Mouse (Mus musculus): ENCODE results near the gene Jade2. TPM values are rescaled to one million over a fixed set of nuclear protein-coding genes. Genes with fewer than 3 reads are reported as not detected.

The Jade2 gene
- polyA plus RNA-seq, 1 experiment from 2014 or later, result 1.3 TPM

DNA sequence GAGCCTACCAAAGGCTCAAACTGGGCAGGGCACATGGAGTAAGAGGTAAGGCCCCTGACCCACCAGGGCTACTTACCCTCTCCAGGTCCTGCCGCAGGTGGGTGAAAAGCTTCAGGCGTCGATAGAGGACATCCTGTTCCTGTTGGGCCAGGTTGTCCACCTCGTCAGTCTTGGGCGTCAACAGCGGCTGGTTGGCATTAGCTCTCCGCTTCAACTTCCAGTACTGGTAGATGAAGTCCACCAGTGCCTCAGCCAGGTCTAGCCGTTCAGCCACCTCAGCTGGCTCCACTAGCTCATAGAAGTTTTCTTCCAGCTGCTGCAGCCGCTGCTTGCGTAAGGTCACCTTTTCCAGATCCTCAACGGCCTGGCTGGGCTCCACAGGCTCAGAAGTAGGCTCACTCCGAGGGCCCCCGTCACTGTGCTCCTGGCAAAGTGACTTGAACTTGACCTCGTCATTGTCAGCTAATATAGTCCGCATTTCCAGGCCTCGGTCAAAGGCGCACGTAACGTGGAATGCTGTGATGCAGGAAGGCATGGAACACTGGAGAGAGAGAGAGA, 32.5 kb downstream of the Jade2 start:
- WGBS, result 89% methylated on average over 19 of the region's 19 CpGs
- DNase-seq (ENCODE audit: low spot score), result no peak

DNA sequence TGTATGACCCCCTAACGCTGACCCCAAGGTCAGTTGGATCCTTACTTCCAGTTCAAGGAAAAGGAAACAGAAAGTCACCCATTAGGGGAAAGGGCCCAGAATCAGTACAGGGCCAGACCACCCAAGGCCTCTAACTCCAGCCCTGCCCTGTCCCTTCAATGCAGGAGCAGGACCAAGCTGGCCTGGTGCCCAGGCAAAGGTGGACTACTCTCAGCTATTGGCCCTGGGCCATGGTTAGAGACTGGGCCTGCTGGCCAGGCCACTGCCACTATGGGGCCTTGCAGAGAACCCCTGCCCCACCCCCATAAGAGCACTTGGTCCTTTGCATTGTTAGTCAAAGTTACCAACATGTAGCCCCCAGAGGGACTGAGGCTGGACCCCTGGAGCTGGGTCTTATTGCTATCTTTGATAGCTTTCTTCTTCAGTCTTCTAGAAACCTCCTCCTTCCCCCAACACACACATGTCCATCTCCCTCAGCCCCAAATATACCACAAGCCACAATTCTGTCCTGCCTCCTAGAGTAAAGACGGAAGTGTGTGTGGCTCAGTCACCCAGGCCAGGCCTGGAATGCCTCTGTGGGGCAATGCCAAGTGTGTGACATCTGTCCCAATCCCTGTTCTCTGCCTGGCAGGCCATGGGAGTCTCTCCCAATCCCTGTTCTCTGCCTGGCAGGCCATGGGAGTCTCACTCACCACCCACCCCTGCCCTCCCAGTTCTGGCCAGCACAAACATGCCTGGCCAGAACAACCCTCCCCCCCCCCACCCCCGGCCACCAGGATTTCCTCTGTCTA, 33.3 kb downstream of the Jade2 start:
- Histone ChIP-seq H3K27me3 (ENCODE audit: control insufficient read depth, insufficient read depth, low read length) (no peaks in the 10 kb centered on the region), H3K4me3 (ENCODE audit: low read depth, low read length) (no peak overlapping the region), H3K4me2 (replicated peaks; ENCODE audit: low read depth) (no peak overlapping the region), H3K4me1 (replicated peaks; ENCODE audit: control insufficient read depth, insufficient read depth) (no peaks in the 10 kb centered on the region), H3K27ac (replicated peaks) (no peak overlapping the region), H3K36me3 (ENCODE audit: control insufficient read depth, insufficient read depth, low read length) (peaks cover 9% of the 10 kb centered on the region), H3K9me3 (ENCODE audit: control insufficient read depth, low read length) (no peaks in the 10 kb centered on the region), H3K9ac (ENCODE audit: low read length) (no peak overlapping the region; the same call in 1 of the 2 replicates)
- 87% methylated on average over 3 of the region's 3 CpGs for WGBS
- peak; percentile 28; the same call in 1 of the 2 replicates for ATAC-seq (ENCODE audit: low FRiP score, low TSS enrichment)
- DNase-seq (ENCODE audit: low spot score), result peak; percentile 61
- TF ChIP-seq EP300 (optimal IDR thresholded peaks at IDR 0.05) (no peak), CTCF (IDR thresholded peaks at IDR 0.05; ENCODE audit: low read depth) (no peak)

More for the DNA sequence above, 32.5 kb downstream of the Jade2 start:
- Histone ChIP-seq H3K9ac (ENCODE audit: low read length) (no peak overlapping the region), H3K9me3 (ENCODE audit: control insufficient read depth, low read length) (no peaks in the 10 kb centered on the region), H3K4me3 (ENCODE audit: low read depth, low read length) (no peak overlapping the region), H3K4me2 (replicated peaks; ENCODE audit: low read depth) (no peak overlapping the region), H3K4me1 (replicated peaks; ENCODE audit: control insufficient read depth, insufficient read depth) (no peaks in the 10 kb centered on the region), H3K27me3 (ENCODE audit: control insufficient read depth, insufficient read depth, low read length) (no peaks in the 10 kb centered on the region), H3K27ac (replicated peaks) (no peak overlapping the region), H3K36me3 (ENCODE audit: control insufficient read depth, insufficient read depth, low read length) (peaks cover 9% of the 10 kb centered on the region)
- no peak for ATAC-seq (ENCODE audit: low FRiP score, low TSS enrichment)
- TF ChIP-seq EP300 (optimal IDR thresholded peaks at IDR 0.05) (no peak), CTCF (IDR thresholded peaks at IDR 0.05; ENCODE audit: low read depth) (no peak)

DNA sequence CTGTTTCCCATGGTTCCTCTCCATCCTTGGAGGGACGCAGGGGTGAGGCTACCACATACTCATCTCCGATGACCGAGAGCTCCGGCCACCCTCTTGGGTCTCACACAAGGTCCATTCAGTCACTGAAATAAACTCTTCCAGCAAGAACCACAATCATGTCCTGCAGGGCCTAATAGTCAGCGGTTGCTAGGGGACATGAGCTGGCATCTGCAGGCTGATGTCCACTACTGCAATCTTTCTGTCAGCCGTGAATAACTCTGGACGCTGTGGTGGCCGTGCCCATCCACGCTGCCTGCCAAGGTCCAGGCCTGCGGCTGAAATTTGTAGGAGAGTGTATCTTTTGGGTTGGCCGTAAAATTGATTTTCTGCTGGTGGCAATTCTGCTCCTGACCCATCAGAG, 34.2 kb downstream of the Jade2 start:
- no peak for DNase-seq (ENCODE audit: low spot score)
- no peak for ATAC-seq (ENCODE audit: low FRiP score, low TSS enrichment)
- no peak overlapping the region for H3K27ac ChIP-seq (replicated peaks)
- TF ChIP-seq EP300 (optimal IDR thresholded peaks at IDR 0.05) (no peak), CTCF (IDR thresholded peaks at IDR 0.05; ENCODE audit: low read depth) (no peak)
- no peaks in the 10 kb centered on the region for H3K4me1 ChIP-seq (replicated peaks; ENCODE audit: control insufficient read depth, insufficient read depth)
- H3K4me3 ChIP-seq (ENCODE audit: low read depth, low read length), result no peak overlapping the region
- no peak overlapping the region for H3K9ac ChIP-seq (ENCODE audit: low read length)
- H3K27me3 ChIP-seq (ENCODE audit: control insufficient read depth, insufficient read depth, low read length), result no peaks in the 10 kb centered on the region
- no peaks in the 10 kb centered on the region for H3K9me3 ChIP-seq (ENCODE audit: control insufficient read depth, low read length)
- H3K4me2 ChIP-seq (replicated peaks; ENCODE audit: low read depth), result no peak overlapping the region
- H3K36me3 ChIP-seq (ENCODE audit: control insufficient read depth, insufficient read depth, low read length), result peaks cover 5% of the 10 kb centered on the region
- 89% methylated on average over 11 of the region's 11 CpGs for WGBS

DNA sequence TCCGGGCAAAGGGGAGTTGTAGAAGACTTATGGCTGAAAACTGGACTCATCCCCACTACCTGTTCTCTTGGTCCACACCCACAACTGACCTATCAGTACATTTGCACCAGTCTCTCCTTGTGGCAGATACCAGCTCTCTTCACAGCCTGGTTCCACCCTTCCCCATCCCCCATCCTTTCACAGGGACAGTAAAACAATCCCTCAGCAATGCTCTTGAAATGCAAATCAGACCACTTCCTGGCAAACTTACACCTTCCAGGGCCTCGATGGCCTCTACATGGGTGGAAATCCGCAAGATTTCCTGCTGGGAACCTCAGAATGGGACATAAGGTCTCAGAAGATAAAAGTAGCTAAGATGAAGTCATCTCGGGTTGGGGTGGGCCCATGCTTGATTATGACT, 34.7 kb downstream of the Jade2 start:
- H3K36me3 ChIP-seq (ENCODE audit: control insufficient read depth, insufficient read depth, low read length), result peaks cover 3% of the 10 kb centered on the region

DNA sequence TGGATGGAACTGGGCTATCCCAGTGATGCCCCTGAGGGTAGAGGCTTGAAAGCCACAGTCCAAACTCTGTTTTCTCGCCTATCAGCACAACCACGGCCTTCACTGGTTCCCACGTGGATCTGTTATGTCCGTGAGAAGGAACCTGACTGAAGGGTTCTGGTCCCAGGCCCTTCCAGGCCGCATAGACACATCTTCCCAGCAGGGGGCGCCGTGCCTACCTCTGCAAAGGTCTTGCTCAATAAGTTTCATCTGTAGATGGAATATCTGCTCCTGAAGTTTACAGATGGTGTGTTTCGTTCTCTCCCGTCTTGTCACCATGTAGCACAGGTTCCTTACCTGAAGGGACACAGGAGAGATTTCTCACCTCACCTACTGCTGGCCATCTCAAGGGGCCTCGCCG, 36.6 kb downstream of the Jade2 start:
- H3K9me3 ChIP-seq (ENCODE audit: control insufficient read depth, low read length), result no peaks in the 10 kb centered on the region
- WGBS, result 29% methylated on average over 11 of the region's 11 CpGs
- H3K4me2 ChIP-seq (replicated peaks; ENCODE audit: low read depth), result no peak overlapping the region
- peaks cover 2% of the 10 kb centered on the region for H3K36me3 ChIP-seq (ENCODE audit: control insufficient read depth, insufficient read depth, low read length)
- H3K4me3 ChIP-seq (ENCODE audit: low read depth, low read length), result no peak overlapping the region
- H3K4me1 ChIP-seq (replicated peaks; ENCODE audit: control insufficient read depth, insufficient read depth), result no peaks in the 10 kb centered on the region
- no peaks in the 10 kb centered on the region for H3K27me3 ChIP-seq (ENCODE audit: control insufficient read depth, insufficient read depth, low read length)
- ATAC-seq (ENCODE audit: low FRiP score, low TSS enrichment) (0 out of 2 replicates have a peak, but pooled peaks have one; percentile 24), DNase-seq (ENCODE audit: low spot score) (peak; percentile 79)
- TF ChIP-seq EP300 (optimal IDR thresholded peaks at IDR 0.05), result no peak
- peak; percentile 94 for TF ChIP-seq CTCF (IDR thresholded peaks at IDR 0.05; ENCODE audit: low read depth)
- H3K27ac ChIP-seq (replicated peaks), result no peak overlapping the region
- no peak overlapping the region for H3K9ac ChIP-seq (ENCODE audit: low read length)

More for the DNA sequence above, 34.7 kb downstream of the Jade2 start:
- 45% methylated on average over 4 of the region's 4 CpGs for WGBS
- H3K27ac ChIP-seq (replicated peaks), result no peak overlapping the region
- no peaks in the 10 kb centered on the region for H3K27me3 ChIP-seq (ENCODE audit: control insufficient read depth, insufficient read depth, low read length)
- no peak overlapping the region for H3K9ac ChIP-seq (ENCODE audit: low read length)
- no peak overlapping the region for H3K4me2 ChIP-seq (replicated peaks; ENCODE audit: low read depth)
- no peak overlapping the region for H3K4me3 ChIP-seq (ENCODE audit: low read depth, low read length)
- no peak for DNase-seq (ENCODE audit: low spot score)
- ATAC-seq (ENCODE audit: low FRiP score, low TSS enrichment), result no peak
- no peaks in the 10 kb centered on the region for H3K4me1 ChIP-seq (replicated peaks; ENCODE audit: control insufficient read depth, insufficient read depth)
- TF ChIP-seq CTCF (IDR thresholded peaks at IDR 0.05; ENCODE audit: low read depth), result no peak
- H3K9me3 ChIP-seq (ENCODE audit: control insufficient read depth, low read length), result no peaks in the 10 kb centered on the region

DNA sequence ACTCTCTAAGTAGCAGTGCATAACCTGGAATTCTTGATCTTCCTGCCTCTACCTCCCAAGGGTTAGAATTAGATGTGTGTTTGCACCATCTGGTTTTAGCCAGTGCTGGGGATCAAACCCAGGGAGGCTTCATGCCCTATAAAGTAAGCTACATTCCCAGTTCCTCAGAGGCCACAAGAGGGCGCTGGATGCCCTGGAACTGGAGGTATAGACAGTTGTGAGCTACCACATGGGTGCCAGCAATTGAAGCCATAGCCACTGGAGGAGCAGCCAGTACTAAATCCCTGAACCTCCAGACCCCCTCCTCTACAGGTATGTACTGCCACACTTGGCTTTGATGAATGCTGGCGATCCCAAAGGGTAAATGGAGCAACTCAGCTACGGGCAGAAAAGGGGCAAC, 37.5 kb downstream of the Jade2 start:
- Histone ChIP-seq H3K4me2 (replicated peaks; ENCODE audit: low read depth) (no peak overlapping the region), H3K9me3 (ENCODE audit: control insufficient read depth, low read length) (no peaks in the 10 kb centered on the region), H3K9ac (ENCODE audit: low read length) (no peak overlapping the region), H3K27me3 (ENCODE audit: control insufficient read depth, insufficient read depth, low read length) (no peaks in the 10 kb centered on the region), H3K36me3 (ENCODE audit: control insufficient read depth, insufficient read depth, low read length) (peaks cover 5% of the 10 kb centered on the region), H3K27ac (replicated peaks) (no peak overlapping the region), H3K4me1 (replicated peaks; ENCODE audit: control insufficient read depth, insufficient read depth) (no peaks in the 10 kb centered on the region), H3K4me3 (ENCODE audit: low read depth, low read length) (no peak overlapping the region)
- ATAC-seq (ENCODE audit: low FRiP score, low TSS enrichment) (no peak), DNase-seq (ENCODE audit: low spot score) (peak; percentile 35)
- WGBS, result 70% methylated on average over 3 of the region's 3 CpGs
- TF ChIP-seq EP300 (optimal IDR thresholded peaks at IDR 0.05), result no peak
- peak; percentile 71 for TF ChIP-seq CTCF (IDR thresholded peaks at IDR 0.05; ENCODE audit: low read depth)

Data from stomach, postnatal 0 days (tissue).